Mouse (Mus musculus) gastrocnemius, postnatal 25 days (tissue): Measurements from ENCODE around the gene Rbm39. TPM values are rescaled to one million over a fixed set of nuclear protein-coding genes. Genes with fewer than 3 reads are reported as not detected.
"Not testable (repeated sequence)": the region's sequence is repeated elsewhere in the genome, so short reads cannot be mapped to it uniquely, and the experiment has no call there.

Experiments used
- DNase-seq: peaks from one replicate; pipeline ENCODE4 v3.0.0; 2022
- total RNA-seq, 2 experiments: library from RNA; stranded (reverse); gene quantifications; 1 replicate in 1 of 2; 2 replicates in 1 of 2; pipeline ENCODE4 v1.2.3; 2021

Rbm39 gene
- total RNA-seq, 2 experiments from 2014 or later: 95.5 to 96.8 TPM

DNA sequence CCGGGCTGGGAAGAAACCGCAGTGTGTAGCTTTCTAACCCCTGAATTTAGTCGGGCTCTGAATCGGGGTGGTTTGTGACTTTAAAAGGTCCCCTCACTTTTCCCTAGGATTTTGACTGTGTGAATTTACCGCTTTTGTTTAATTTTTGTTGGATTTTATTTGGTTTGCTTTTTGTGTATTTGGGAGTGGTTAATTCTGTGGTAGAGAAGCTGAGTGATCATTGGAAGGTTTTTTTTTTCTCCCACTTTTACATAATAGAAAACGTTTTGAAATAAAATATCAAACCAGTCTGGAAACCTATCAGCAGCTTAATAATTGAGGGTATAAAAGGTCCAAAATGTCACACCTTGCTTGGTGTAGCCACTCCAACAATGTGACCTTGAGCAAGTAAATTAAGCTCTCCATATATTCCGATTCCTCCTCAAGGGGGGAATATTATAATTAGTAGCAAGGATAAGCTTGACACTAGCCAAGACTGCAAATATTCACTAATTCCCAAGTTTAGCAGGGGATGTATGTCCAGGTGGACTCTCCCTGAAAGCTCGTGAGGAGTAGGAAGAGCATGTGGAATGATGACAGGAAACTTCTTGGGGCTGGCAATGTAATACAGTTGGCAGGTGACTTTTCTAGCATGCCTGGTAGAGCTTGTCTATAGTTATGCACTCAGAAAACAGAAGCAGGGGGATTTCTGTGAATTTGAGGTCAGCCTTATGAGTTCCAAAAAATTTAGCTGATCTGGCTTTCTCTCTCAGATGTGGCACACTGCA, 969 bp upstream of the Rbm39 start:
- no peak for DNase-seq

DNA sequence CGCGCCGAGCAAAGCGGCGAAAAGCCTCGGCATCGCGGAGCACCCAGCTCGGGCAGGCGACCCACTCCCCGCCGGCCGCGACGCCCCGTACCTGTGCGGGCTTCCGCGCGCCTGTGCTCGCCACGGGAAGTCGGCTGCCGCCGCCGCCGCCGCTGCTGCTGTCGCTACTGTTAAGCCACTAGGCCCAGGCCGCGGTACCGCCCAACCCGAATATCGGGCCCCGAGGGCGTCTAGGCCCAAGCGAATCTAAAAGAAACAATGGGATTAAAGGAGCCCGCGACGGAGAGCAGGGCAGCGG, 293 bp downstream of the Rbm39 start:
- no peak for DNase-seq

- peak; percentile 76 for DNase-seq
Measured at GRCm38 (mm10) chr2:156179046-156179795, 817 bp downstream of the Rbm39 start.

GRCm38 (mm10) chr2:156177651-156178050, 2.4 kb downstream of the Rbm39 start:
- no peak for DNase-seq

DNA sequence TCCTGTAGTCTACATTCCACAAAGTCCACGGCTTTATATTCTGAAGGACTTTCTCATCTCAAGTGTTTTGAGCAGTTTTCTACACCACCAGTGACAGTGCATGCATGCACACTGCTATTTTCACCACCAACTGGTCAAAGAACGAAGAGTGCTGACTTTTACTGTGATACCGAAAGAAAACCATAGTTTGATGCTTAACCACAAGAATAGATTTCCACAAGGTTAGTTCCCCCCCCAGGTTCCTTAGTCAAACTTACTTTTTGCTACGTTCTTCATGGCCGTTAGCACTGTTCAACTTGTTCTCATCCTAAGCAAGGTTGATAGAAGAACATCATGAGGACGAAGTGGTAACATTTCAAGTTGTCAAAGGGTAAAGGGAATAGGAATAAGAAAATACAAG, 3.0 kb downstream of the Rbm39 start:
- no peak for DNase-seq

GRCm38 (mm10) chr2:156166557-156166956, 13.5 kb downstream of the Rbm39 start:
- DNase-seq: no peak

DNA sequence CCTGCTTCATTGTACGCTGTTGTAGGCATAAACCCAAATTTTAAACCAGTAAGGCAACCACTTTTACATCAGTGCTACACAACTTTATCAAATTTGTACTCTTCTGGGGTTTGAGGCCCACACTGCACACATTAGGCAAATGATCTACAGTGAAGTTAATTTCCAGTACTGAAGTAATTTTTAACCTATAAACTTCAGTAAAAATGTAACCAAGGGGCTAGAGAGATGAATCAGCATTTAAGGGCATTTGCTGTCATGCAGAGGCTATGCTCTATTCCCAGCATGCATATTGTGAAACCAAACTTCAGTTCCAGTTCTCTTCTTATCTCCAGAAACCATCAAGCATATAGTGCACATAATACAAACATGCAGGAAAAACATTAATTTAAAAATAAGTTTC, 14.6 kb downstream of the Rbm39 start:
- DNase-seq: no peak

GRCm38 (mm10) chr2:156151538-156151937, 28.5 kb downstream of the Rbm39 start:
- DNase-seq: no peak

GRCm38 (mm10) chr2:156147316-156147915, 32.6 kb downstream of the Rbm39 start:
- DNase-seq: no peak

DNA sequence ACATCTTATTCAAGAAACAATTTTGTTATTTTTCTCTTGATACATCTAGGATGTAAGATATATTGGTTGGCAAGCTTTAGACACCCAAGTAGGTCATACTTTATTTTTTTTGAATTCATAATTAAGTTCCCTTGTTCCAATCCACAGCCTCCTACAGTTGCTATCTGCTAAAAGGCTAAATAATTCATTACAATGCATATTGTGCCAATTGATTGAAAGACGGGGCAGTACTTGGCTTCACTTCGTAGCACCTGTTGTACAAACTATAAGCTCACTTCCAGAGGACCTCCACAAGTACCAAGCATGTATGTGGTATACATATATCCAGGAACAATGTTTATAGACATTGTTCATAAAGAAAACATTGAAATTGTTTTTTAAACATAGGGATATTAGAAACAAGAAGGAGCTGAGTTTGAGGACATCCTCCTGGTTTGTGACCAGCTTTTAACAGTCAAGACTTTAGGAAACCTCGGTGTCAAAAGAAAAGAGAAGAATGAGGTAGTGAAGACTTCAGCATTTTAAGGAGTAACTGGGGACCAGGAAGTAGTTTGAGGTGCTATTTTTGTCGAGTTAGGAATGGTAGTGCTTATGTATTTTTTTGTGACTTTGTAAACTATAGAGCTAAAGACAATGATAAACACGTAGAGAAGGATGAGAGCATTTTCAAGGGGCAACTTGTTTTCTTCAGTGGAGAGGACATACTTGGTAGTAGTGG, 33.6 kb downstream of the Rbm39 start:
- DNase-seq: no peak

GRCm38 (mm10) chr2:156145486-156146130, 34.4 kb downstream of the Rbm39 start:
- no peak for DNase-seq

- peak; percentile 88 for DNase-seq
Measured at GRCm38 (mm10) chr2:156143953-156144724, 35.9 kb downstream of the Rbm39 start, which contains the start of the genes Romo1 and Nfs1. TSS of gene Romo1 (plus strand) at chr2:156144039. TSS of gene Nfs1 (minus strand) at chr2:156144186.

DNA sequence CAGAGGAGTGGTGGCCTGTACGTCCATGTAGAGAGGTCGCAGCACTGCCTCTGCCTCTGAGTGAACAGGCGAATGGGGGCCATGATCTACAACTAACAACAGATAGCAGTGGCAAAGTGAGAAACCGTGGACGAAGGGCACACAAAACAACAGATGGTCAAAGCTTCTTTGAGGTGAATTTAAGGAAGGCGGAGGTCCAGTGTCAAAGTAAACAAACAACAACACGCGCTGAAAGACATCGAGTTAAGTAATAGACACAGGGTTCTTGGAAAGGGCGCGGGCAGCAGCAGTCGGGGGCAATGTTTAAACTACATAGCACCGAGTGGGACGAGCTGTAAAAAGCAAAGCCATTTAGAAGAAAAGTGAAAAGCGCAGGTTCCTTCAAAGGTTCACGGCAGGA, 36.7 kb downstream of the Rbm39 start:
- DNase-seq: no peak

GRCm38 (mm10) chr2:156142820-156143219, 37.2 kb downstream of the Rbm39 start:
- no peak for DNase-seq

DNA sequence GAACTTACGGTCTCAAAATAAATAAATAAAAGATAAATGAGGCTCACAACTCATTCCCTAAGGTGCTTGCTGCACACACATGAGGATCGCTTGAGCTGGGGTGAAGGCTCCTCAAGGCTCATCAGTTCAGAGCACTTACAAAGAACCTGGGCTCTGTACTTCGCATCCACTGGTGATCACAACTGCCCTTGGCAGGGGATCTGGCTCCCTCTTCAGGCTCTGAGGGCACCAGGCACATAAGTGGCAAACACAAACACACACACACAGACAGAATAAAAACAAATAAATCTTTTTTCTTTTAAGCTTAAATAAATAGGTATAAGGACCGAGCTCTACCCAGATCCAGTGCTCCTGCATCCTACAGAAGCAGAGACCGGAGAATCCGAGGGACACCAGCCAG, 44.3 kb downstream of the Rbm39 start:
- no peak for DNase-seq

- no peak for DNase-seq
Measured at GRCm38 (mm10) chr2:156134161-156134560, 45.9 kb downstream of the Rbm39 start.

GRCm38 (mm10) chr2:156126992-156127391, 53.0 kb downstream of the Rbm39 start, which contains the start of gene Gm28036:
TSS of gene Gm28036 (minus strand) at chr2:156127092.
- no peak for DNase-seq

DNA sequence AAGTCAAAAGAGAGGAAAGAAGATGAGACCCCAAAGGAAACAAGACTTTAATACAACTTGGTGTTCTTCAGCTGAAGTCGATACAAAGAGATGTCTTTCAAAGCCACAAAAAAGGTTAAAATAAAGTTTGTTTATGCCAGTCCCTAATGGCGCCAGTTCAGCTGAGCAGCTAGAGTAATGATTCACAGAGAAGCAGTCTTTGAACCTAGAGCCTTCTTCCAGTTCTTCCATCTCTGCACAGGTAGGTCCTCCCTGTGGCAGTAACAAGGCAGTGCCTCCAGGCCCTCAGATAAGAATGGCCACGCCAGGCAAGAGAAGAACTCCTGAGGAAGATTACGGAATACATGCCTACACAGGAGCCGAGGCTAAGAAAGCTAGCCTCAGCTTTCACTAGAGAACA, 56.3 kb downstream of the Rbm39 start:
- DNase-seq: no peak

DNA sequence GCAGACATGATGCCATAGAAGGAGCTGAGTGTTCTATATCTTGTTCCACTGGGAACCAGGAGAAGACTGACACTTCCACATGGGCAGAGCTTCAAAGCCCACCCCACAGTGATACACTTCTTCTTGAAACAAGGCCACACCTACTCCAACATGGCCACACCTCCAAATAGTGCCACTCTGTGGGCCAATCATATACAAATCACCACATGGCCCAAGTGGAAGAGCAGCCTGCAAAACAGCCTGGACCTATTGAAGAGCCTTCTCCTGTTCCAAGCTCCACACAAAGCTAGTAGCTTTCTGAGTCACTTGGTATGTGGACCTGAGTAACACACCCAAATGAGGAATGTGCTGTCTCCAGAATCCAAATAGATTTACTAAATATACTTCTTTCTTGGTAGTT, 60.5 kb downstream of the Rbm39 start:
- no peak for DNase-seq

DNA sequence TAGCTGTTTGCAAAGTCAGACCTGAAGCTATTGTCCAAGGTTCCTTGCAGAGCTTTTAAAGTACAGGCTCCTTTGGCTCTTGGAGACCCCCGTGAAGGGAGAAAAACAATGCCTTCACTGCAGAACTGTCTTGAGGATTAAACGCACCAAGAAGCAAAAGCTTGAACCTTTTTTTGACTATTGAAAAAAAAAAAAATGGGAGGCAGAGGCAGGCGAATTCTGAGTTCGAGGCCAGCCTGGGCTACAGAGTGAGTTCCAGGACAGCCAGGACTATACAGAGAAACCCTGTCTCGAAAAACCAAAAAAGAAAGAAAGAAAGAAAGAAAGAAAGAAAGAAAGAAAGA, 68.0 kb downstream of the Rbm39 start:
- not testable (repeated sequence) for DNase-seq

- DNase-seq: peak; percentile 89
Measured at GRCm38 (mm10) chr2:156111358-156112079, 68.5 kb downstream of the Rbm39 start, which contains the start of the genes Cpne1 and Rbm12. TSS of gene Cpne1 (minus strand) at chr2:156111965. TSS of gene Rbm12 (minus strand) at chr2:156111978.
